Mouse (Mus musculus) left cerebral cortex, adult 2 months (tissue): ENCODE measurements around the gene Hoxa7. TPM values are rescaled to one million over a fixed set of nuclear protein-coding genes. Genes with fewer than 3 reads are reported as not detected.

Source experiments
- DNase-seq, 2 experiments: peaks; one replicate each; pipeline ENCODE4 v3.0.0; 2021 to 2022; ENCODE audit warnings: low spot score in 2 of 2, mixed read lengths in 1 of 2; ENCODE audit errors: extremely low spot score in 1 of 2
- H3K27ac ChIP-seq: fragments of 200-600 bp; 2 replicates; pipeline ENCODE4 v1.8.1; 2022
- H3K4me3 ChIP-seq: fragments of 200-600 bp; 2 replicates; pipeline ENCODE4 v1.8.1; 2022
- CTCF ChIP-seq: fragments of 200-600 bp; IDR thresholded peaks from 2 replicates; pipeline ENCODE4 v1.8.1; 2022; ENCODE audit warnings: antibody characterized with exemption, mild to moderate bottlenecking, moderate library complexity
- intact Hi-C: fragments of 180-260 bp; cut with DNase I; formaldehyde crosslinking; loops from one replicate; pipeline ENCODE4 v1.15.1; 2025
- microRNA-seq, 2 experiments: library from miRNA; unstranded; fragments of <30 nt; microRNA quantifications; one replicate each; pipeline ENCODE4 v1.2.0; 2021
- total RNA-seq, 2 experiments: library from RNA; stranded (reverse); gene quantifications; 2 replicates each; pipeline ENCODE4 v1.2.3; 2021

Gene Hoxa7
- total RNA-seq, 2 experiments from 2014 or later = not detected

DNA sequence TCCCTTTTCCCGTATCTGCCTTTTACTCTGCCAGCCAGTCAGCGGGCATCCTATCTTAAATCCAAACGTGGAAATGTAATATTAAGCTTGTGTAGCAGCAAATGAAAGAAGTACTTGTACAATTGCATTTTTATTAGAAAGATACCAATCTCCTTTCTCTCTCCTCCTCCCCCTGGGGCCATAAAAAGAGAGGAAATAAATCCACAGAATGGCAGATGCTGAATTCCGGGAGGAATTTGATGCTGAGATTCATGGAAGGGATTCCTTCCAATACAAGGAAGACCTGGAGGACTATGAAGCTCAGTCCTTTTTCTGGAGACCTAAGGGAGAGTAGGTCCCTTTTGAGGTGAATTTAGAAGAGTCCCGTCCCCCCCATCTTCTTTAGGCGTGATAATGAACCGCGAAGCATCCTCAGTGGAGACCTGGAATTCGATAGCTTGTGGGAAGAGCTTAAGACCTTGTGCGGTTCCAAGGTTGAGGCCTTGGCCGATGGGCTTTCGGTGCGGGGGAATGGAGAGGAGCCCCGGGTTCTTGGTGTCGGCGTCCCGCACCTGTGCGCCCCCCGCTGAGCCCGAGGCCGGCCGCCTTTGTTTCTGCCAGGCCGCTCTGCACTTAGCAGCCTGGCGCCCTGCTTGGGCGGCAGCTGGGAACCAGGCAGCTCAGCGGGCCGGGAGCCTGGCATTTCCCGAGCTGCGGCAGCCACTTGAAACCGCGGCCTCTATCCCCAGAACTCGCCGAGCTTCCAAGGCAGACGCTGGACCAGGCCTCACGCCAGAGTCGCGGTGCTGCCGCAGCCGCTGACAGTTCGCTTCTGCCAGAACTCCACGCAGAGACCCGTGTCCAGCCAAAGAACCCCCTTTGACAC is 53.2 kb downstream of the Hoxa7 start:
- intact Hi-C loops = loop anchor here (5.0 kb wide), 1 partner anchor 991 kb away; no protein-coding TSS in a partner anchor
- Histone ChIP-seq H3K27ac (no peak overlapping the region), H3K4me3 (no peak overlapping the region)

DNA sequence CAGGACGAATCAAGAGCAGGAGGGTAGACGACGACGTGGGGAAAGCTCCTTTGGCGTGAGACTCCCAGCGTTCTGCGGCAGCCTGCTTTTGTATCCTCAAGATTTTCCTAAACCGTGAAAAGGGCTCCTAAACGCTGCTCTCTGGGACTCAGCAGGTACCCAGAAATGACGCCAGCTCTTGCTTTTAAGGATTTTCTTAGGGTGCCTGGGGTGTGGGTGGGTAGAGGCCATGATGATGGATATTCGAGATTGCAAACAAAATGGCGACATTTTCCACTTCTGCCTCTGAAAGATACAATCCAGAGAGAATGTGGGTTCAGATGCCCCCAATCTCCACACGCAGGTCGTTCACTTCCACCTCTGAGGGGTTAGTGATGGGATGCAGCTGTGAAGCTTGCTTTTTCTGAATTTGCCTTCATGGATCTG is 53.9 kb downstream of the Hoxa7 start:
- Histone ChIP-seq H3K27ac (no peak overlapping the region), H3K4me3 (no peak overlapping the region)
- intact Hi-C loops = loop anchor here (5.0 kb wide), 1 partner anchor 990 kb away; no protein-coding TSS in a partner anchor
- DNase-seq = no peak
- no peak for TF ChIP-seq CTCF

More for the DNA sequence above, 53.2 kb downstream of the Hoxa7 start:
- TF ChIP-seq CTCF = no peak
- no peak for DNase-seq

DNA sequence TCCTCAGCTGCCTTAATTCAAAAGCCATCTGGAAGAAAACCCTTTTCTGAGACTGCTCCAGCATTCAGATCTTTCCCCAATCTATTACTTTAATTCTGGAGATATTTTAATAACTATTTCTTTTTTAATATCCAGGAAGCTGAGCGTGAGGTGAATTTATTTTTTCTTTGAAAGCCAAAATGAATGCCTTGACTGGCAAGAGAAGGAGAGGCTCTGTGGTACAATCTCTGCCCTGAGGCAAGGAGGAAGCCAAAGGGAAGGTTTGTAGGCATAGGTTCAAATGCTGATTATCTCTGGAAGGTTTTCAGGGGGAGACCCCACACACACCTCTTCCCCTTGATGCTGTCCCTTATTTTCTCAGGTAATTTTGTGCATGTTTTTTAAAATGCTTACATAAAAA is 54.5 kb downstream of the Hoxa7 start:
- no peak for DNase-seq
- Histone ChIP-seq H3K27ac (no peak overlapping the region), H3K4me3 (no peak overlapping the region)
- no peak for TF ChIP-seq CTCF
- intact Hi-C loops = loop anchor here (5.0 kb wide), 1 partner anchor 990 kb away; no protein-coding TSS in a partner anchor

DNA sequence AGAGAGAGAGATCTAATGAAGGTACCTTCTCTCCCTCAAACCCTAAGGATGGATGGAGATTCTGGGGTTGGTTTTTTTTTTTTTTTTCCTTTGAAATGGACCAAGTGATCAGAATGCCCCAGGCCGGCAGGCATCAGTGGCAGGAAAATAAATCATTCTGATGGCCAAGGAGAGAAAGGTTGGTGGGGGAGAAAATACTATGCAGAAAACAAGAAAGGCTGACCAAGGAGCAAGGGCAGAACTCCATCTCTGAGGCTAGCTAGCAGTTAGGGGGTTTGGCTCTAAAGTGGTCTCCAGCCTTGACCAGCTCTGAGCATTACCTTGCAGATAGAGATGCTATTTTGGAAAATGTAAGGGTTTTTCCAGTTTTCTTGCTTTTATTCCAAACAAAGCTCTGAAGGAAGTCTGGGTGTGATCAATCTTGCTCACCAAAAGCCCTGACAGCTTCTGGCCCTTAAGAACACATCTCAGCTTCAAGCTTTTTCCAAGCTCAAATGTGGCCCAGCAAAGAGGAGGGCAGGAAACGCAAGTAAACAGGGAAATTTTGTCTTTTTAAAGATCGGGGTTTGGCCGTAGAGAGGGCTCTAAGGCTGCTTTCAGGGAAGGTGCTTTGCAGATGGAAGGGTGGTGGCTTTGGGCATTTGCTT is 55.1 kb downstream of the Hoxa7 start:
- H3K27ac ChIP-seq = no peak overlapping the region
- no peak for TF ChIP-seq CTCF
- DNase-seq = no peak
- no peak overlapping the region for H3K4me3 ChIP-seq
- intact Hi-C loops = loop anchor here (5.0 kb wide), 1 partner anchor 989 kb away; no protein-coding TSS in a partner anchor

DNA sequence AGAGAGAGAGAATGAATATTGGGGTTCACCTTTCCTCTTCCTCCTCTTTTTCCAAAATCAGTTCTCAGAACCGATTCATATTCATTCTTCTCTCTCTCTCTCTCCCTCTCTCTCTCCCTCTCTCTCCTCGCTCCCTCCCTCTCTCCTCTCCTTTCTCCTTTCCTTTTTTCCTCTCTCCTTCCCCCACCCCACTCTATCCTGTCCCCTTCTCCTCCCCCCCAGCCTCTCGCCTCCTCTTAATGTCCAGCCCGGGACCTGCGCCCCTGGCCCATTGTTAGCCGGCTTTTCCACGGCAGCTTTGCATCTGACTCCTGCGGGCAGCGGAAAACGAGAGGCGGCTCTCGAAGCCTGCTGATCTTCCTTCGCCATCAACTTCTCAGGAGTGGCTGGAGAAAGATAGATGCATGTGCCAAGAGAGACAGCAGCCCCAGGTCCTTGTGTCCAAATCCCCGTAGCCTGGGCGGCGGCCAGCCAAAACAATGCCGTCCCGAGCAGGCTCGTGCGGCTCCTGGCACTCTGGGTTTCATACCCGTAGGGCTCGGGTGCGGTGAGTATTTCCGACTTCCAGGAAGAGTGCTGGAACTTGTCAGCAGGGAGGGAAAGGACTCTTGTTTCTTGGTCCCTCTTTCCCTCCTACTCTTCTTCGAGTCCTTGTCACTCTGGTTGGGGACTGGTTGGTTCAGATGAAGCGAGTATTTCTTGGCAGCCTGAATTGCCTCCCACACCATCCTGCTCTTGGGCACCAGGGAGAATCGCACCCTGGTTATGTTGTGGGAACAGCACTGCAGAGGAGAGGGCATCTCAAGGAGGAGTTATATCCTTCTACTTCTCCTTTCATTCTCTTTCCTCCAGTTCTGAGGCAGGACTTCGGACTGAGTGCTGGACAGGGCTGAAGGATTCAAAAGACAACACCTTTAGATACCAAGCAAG is 55.9 kb downstream of the Hoxa7 start:
- intact Hi-C loops = loop anchor here (5.0 kb wide), 1 partner anchor 988 kb away; no protein-coding TSS in a partner anchor
- TF ChIP-seq CTCF = no peak
- no peak overlapping the region for H3K27ac ChIP-seq
- no peak overlapping the region for H3K4me3 ChIP-seq
- no peak for DNase-seq

DNA sequence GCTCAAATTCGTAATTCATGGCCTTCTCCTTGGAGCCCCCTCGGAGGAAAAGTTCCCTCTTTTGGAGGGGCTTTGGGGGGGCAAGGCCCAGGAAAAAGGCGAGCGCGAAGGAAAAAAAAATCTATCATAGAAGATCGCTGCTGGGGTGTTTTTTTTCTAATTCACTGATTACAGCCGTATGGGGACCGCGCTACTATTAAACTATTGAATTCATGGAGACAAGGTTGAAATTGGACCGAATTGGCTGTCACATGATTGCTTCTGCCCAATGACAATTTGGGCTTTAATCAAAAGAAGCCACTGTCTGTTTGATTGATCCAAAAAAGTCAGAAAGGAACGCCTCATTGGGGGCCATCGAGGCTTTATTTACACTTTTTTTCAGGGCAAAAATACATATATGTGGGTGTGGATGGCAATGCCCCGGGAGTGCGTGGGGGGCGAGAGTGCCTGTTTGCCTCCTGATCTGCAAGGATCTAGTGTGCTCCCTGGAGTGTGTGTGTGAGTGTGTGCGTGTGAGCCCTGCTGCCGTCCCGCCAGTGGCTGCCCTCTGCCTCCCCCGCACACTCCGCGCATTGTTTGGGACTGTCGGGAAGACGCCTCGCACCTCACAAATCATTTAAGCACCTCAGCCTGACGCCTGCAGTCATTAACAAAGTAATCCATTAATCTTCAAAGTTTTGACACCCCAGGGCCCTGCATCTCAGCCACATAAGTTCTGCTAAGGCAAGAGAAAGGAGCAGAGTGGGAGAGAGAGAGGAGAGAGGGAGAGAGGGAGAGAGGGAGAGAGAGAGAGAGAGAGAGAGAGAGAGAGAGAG is 56.8 kb downstream of the Hoxa7 start, which contains the start of gene Hoxa2:
Gene Hoxa2 (minus strand): TSS at position 206 of the 815 bp plus-strand sequence.
- Histone ChIP-seq H3K27ac (no peak within 1 kb of the TSS), H3K4me3 (no peak within 1 kb of the TSS)
- no peak for TF ChIP-seq CTCF
- intact Hi-C loops = loop anchor here (5.0 kb wide), 2 partner anchors 147 to 988 kb away; partner anchors contain the start of gene Evx1
- no peak for DNase-seq

Small RNAs within 50 kb of the gene (microRNA-seq; reads per million reads assigned to microRNA genes)
- gene Mir196b = 1.2 to 2.6 reads per million in 2 experiments

Other genes with a start within 250 kb of the Hoxa7 start
- 10 to 100 TPM in 1 of 2 experiments, 1 to 10 TPM in 1; 8.9 to 10.5 TPM for gene Skap2, start 209.3 kb downstream of the Hoxa7 start, total RNA-seq
- gene Hoxa1, start 63.5 kb downstream of the Hoxa7 start, total RNA-seq = not detected
- gene Hoxa2, start 57.0 kb downstream of the Hoxa7 start, total RNA-seq = not detected
- gene 5730596B20Rik, start 44.4 kb downstream of the Hoxa7 start, total RNA-seq = not detected
- gene Hoxa4, start 30.1 kb downstream of the Hoxa7 start, total RNA-seq = not detected
- gene Hoxa5, start 17.3 kb downstream of the Hoxa7 start, total RNA-seq = not detected
- gene Hoxa6, start 13.1 kb downstream of the Hoxa7 start, total RNA-seq = not detected
- gene Hoxa3, start 8.5 kb downstream of the Hoxa7 start, total RNA-seq = not detected
- gene Gm28308, start 8.5 kb downstream of the Hoxa7 start, total RNA-seq = not detected
- not detected for gene Hoxa9, start 9.2 kb upstream of the Hoxa7 start, total RNA-seq
- gene Hoxa10, start 19.0 kb upstream of the Hoxa7 start, total RNA-seq = not detected
- gene Hoxa11, start 24.0 kb upstream of the Hoxa7 start, total RNA-seq = not detected
- not detected for gene Hoxa13, start 39.0 kb upstream of the Hoxa7 start, total RNA-seq
- not detected for gene Evx1, start 91.6 kb upstream of the Hoxa7 start, total RNA-seq